Mouse (Mus musculus) heart, adult 8-10 months (tissue): ENCODE measurements around the gene Gm38392. TPM values are rescaled to one million over a fixed set of nuclear protein-coding genes. Genes with fewer than 3 reads are reported as not detected.

Experiments used
- DNase-seq: peaks from one replicate; pipeline ENCODE4 v3.0.0; 2022; ENCODE audit warnings: low spot score
- total RNA-seq, 4 experiments: library from RNA; stranded (reverse); gene quantifications; 2 replicates each; pipeline ENCODE4 v1.2.4; 2022

The Gm38392 gene
- total RNA-seq, 4 experiments from 2014 or later, result 0.25 to 0.44 (median 0.29) TPM; not detected in 1

- no peak for DNase-seq
These were observed 51.4 kb downstream of the Gm38392 start for GRCm38 (mm10) chr3:88235616-88236015.

- no peak for DNase-seq
These were observed 51.8 kb downstream of the Gm38392 start for GRCm38 (mm10) chr3:88235216-88235615.

DNA sequence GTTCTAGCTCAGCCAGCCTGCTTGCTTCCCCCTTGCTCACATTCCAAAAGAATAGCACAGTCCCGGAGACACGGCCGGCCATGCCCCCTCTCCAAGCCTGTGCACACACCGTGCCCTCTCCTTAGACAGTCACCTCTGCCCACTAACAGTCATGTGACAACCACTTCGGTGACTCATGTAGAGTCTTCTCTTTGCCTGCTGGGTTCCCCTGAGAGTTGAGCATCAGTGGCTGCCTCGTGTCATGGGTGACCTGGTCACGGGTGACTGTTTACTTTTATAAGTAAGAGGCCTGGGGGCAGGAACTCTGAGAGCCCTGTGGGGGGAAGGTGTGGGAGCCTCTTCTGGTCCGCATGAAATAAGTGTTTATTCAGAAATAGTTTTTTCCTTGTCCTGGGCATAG lies 53.0 kb downstream of the Gm38392 start:
- no peak for DNase-seq

DNA sequence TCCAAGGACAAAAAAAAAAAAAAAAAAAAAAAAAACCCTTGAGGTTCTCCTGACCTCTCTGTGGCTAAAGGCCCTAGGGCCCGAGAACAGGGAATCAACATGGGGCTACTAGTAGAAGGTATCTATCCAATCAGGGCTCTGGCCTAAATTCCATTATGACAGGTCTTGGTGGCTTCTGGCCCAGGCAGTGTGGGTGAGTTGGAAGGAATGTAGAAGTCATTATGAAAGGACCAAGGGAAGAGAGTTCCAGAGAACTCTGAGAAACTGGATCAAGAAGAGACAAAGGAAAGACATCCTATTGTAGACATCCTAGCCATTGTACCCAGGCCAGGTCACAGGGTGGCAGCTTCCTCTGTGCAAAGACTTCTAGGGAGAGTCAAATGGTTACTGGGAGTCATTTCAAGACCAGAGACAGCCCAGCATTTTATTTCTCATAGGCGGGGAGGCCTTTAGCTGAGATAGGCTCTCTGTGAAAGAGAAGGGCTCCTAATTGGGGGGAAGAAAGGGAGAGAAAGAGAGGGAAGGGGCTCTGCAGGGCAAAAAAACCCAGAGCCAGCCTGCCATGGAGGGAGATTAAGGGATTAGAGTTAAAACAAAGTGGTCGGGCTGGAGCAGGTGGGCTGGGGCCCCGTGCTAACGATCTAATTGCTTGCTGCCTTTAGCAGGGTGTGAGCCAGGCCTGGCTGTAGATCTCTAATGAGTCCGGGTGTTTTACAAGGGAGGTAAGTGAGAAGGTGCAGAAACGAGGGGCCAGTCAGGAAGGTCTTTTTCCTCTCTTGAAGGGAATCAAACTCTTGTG lies 54.0 kb downstream of the Gm38392 start:
- DNase-seq, result no peak

DNA sequence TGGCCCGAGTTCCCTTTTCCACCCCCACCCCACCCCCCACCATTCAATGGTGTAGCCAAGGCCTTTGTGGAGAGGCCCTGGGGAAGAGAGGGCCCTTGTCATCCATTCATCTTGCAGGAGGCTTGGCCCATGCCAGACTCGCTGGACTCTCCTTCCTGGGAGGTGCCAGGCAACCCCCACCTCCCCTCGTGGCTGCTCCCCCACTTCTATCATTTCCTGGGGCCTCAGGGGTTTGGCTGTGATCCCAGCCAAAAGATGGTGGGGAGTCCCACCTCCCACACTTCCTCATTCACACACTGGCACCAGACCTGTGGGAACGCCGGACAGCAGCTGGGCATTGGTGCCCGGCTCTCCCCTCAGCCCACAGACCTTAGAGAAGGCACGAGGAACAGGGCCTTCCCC lies 54.7 kb downstream of the Gm38392 start:
- DNase-seq, result no peak

- no peak for DNase-seq
These were observed 55.9 kb downstream of the Gm38392 start for GRCm38 (mm10) chr3:88231061-88231641.

GRCm38 (mm10) chr3:88230262-88231047 lies 56.6 kb downstream of the Gm38392 start:
- DNase-seq, result no peak

GRCm38 (mm10) chr3:88229526-88229925 lies 57.5 kb downstream of the Gm38392 start:
- DNase-seq, result no peak

DNA sequence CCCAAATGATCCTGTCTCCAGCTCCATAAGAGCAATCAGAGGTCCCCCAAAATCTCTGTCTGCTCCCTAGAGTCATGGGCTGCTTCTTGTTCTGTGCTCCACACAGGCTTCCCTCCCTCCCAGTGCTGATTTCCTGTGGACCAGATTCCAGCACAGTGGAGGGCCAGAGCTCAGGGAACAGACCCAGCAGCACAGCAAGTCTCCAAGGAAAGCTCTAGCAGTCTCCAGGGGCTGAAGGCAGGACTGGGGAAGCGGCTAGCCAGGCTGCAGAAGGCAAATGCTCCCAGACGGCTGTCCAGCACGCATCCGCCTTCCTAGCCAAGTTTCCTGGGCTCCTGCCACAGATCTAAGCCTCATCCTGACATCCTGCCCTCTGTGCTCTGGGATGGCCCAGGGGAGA lies 58.1 kb downstream of the Gm38392 start:
- DNase-seq, result peak; percentile 14

DNA sequence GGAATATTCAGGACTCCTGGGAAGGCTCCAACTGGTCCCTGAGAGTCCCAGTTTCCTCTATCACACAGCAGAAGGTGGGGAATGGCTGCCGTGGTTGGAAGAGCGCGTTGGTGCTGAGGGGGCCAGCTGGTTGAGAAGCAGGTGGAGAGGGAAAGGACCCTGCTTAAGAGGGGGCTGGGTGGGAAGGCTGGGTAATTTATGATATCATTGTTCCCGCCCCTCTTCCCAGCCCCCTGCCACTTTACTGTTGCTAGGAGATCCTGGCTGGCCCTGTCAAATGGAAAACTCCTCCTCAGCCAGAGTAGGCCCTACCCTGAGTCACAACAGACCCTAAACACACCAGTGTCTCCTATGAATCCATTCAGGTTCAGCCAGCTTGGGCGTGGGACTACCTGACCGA lies 59.0 kb downstream of the Gm38392 start:
- no peak for DNase-seq

- no peak for DNase-seq
These were observed 59.8 kb downstream of the Gm38392 start for GRCm38 (mm10) chr3:88227260-88227659.

DNA sequence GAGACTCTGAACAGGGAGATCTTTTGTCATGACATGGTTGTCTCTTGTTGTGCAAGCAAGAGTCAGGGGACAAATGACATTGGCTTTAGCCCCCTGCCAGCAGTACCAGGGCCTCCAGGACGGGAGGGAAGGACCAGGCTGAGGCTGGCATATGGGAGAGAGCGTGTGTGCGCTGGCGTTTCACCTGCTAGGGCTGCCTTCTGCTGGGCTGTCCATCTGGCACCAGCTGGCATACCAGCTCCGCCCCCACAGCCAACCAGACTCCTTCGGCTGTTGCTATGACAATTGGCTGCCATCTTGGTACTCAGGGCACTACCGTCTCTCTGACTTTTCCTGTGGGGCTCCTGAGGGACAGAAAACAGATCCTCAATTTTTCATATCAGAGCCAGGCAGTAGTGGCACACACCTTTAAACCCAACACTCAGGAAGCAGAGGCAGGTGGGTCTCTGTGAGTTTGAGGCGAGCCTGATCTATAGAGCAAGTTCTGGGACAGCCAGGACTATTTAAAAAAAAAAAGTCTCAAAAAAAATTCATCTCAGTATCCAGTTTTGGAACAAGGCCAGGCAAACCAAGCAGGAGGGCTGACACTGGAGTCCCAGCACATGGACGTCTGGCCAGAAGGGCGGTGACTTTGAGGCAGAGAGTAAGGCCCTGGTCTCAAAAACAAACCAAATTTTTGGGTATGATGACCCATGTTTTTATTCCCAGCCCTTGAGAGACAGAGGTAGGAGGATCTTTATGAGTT lies 60.7 kb downstream of the Gm38392 start:
- DNase-seq, result no peak

- no peak for DNase-seq
These were observed 62.1 kb downstream of the Gm38392 start for GRCm38 (mm10) chr3:88224929-88225328.

GRCm38 (mm10) chr3:88222446-88222845 lies 64.6 kb downstream of the Gm38392 start:
- DNase-seq, result no peak

GRCm38 (mm10) chr3:88221519-88222390 lies 65.3 kb downstream of the Gm38392 start:
- no peak for DNase-seq

DNA sequence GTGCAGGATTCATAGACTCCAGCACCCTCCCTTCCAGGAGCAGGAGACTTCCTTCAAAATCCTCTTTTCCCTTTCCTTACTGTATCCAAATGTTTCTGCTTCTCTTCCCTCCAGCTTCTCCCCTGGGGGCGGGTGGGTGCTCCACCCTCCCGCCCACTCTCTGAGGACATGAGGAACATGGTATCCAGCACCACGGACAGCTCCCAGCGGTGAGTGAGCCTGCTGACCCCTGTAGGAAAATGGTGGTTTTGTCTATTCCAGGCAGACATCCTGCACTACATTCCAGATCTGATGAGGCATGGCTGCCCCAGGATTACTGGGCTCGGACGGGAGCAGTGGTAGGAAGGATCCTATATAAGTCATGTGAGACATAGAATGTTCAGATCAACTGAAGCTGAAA lies 66.2 kb downstream of the Gm38392 start:
- peak; percentile 31 for DNase-seq

DNA sequence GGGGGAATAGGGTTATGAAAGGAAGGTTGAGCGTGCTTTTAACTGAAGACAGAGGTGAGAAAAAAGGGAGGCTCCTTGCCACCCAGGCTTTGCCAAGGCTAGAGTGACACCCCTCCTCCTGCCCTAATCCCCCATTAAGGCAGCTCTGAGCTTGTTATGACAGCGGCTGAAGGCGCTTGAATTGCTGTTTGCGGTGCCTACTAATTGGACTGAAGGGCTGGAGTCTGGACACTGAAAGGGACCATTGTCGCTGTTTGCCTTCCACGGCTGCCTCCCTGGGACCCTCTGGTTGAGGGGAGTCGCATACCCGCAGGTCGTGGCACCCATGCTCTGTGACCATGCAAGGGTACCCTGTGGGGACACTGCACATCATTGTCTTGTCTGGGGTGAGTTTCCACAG lies 67.1 kb downstream of the Gm38392 start:
- no peak for DNase-seq

DNA sequence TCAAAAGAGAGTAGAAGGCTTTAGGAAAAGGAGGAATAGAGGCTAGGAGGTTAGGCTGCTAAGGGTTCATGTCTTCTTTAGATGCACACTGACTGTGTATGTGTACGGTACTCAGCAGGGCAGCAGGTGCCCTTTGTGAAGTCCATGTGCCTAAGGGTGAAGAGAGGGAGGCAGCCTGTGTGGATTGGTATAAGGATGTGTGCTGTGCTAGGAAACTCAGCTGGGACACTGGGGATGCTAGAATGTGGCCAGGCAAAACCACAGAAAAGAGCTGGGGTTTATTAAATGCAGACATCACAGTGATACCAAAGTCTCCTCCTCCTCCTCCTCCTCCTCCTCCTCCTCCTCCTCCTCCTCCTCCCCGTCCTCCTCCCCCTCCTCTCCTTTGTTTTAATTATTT lies 69.3 kb downstream of the Gm38392 start:
- DNase-seq, result no peak

DNA sequence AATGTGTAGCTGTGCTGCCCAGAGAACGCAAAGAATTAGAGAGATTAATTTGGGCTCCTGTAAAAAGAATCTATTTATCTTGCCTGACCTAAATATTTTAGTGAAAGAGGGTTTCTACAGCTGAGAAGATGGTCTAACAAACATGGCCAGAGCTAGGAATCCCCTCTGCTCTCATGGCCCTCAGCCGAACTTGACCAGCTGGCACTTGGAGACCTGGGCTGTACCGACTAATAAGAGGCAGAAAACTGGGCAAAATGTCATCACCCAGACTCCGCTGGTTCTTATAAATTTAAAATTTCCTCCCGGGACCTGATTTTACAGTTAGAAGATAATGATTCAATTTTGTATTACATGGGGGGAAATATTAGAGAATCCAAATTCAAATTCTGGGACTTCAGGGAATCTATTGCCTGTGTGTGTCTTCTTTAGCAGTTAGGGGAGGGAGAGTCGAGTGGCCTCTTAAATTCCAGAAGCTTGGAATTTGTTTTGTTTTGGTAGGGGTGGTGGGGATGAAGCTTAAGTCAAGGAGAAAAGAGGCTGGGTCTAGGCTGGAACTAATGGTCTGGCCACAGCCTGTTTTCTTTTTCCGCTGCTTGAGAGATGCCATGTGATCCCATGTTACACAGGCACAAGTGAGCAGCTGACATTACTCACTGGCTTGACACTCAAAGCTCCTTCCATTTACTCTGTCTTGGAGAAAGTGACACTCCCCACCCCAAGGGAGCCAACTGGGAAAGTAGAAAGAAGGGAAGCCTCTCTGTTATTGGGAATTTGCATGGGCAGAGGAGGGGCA lies 70.3 kb downstream of the Gm38392 start:
- DNase-seq, result no peak

GRCm38 (mm10) chr3:88216116-88216515 lies 70.9 kb downstream of the Gm38392 start:
- DNase-seq, result no peak
